Mouse (Mus musculus) Patski (cell line): ENCODE measurements around the gene Prss38. TPM values are rescaled to one million over a fixed set of nuclear protein-coding genes. Genes with fewer than 3 reads are reported as not detected.

Source experiments
- ATAC-seq: fragments of 100-300 bp; one replicate; pipeline ENCODE4 v1.8.0; 2021
- CTCF ChIA-PET: fragments of 350-600 bp; sonication (Branson Sonifier 250); formaldehyde crosslinking; loops from one replicate; lab custom pipeline; 2022; ENCODE audit warnings: inconsistent platforms; lab: Charles Lee
- POLR2A ChIA-PET: fragments of 350-600 bp; sonication (Branson Sonifier 250); formaldehyde crosslinking; loops from one replicate; lab custom pipeline; 2022; ENCODE audit warnings: antibody characterized with exemption, inconsistent platforms; lab: Charles Lee
- DNase-seq: peaks from one replicate; pipeline ENCODE4 v3.0.0-alpha.2; 2011; ENCODE audit warnings: low read depth, low spot score
- H3K27me3 ChIP-seq: fragments of 371-371 bp; one replicate; pipeline ENCODE4 v1.5.1; 2021
- CTCF ChIP-seq: fragments of 100-300 bp; IDR thresholded peaks from one replicate; pipeline ENCODE4 v1.5.1; 2021
- in situ Hi-C: fragments of 300-500 bp; cut with MboI; formaldehyde crosslinking; loops from 3 replicates; pipeline ENCODE4 v1.11.1; 2018; ENCODE audit warnings: low pct_unique_long_range_greater_than_20kb, mixed read lengths
- polyA plus RNA-seq: library from polyadenylated mRNA; unstranded; gene quantifications from one replicate; pipeline ENCODE4 v1.2.3, GENCODE M21; 2021

Gene Prss38
- polyA plus RNA-seq, 1 experiment from 2014 or later, result not detected

DNA sequence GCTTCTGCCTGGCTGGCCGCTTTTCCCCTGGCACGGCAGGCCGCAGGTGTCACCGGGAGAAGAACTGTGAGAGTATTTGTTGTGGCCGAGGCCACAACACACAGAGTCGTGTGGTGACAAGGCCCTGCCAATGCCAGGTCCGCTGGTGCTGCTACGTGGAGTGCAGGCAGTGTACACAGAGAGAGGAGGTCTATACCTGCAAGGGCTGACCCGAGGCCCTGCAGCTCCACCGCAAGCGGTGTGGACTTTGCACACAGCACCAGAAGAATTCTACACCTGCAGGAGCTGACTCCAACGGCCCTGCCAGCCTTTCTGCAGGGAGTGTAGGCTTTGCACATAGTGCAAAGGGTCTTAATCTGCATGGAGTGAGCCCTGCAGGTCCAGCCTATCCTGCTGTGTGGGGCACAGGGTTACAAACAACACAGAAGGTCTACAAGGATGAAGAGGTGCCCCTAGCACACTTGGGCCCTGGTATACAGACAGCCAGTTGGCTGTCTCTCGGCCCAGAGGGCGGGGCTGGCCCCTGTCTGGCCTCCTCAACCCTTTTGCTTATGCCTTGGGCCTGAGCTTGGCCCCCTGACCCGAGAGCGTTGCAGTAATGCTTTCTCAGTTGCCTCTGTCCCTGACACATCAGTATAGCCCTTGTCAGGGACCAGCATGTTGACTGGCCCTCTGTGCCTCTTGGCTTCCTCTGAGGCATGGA is 44.1 kb downstream of the Prss38 start:
- CTCF ChIA-PET, result interaction anchor here (2.2 kb wide), 1 partner anchor 19 kb away, joined by 4 read pairs; no protein-coding TSS in a partner anchor
- TF ChIP-seq CTCF, result no peak
- in situ Hi-C loops, result no loop called here
- no peaks in the 10 kb centered on the region for H3K27me3 ChIP-seq
- ATAC-seq (no peak), DNase-seq (no peak)
- POLR2A ChIA-PET, result interaction anchor here (0.6 to 1.0 kb wide), 2 partner anchors 22 to 23 kb away, joined by 3 read pairs; no protein-coding TSS in a partner anchor

GRCm38 (mm10) chr11:59330560-59330959 is 44.9 kb downstream of the Prss38 start:
- POLR2A ChIA-PET, result interaction anchor here (1.0 kb wide), 1 partner anchor 22 kb away, joined by 3 read pairs; no protein-coding TSS in a partner anchor

DNA sequence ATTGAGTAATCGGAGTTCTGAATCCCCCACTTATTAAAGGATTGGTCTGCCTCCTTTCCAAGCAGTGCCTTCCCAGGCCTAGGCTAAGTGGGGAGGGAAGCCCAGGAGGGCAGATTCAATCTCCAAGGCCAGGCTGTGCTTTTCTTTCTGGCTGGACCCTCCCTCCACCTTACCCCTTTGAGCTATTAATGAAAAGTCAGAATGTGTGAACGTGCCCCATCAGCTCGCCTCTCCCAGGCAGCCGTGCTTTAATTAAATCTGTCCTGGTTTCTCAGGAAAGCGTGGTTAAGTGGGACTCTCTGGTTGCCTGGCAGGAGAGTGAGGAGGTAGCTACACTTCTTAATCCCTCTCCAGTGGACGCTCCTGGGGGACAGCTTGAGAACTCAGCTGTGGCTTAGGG is 45.8 kb downstream of the Prss38 start:
- ATAC-seq, result no peak

More at GRCm38 (mm10) chr11:59330560-59330959, 44.9 kb downstream of the Prss38 start:
- CTCF ChIA-PET, result interaction anchor here (1.3 to 2.2 kb wide), 2 partner anchors 18 to 19 kb away, joined by 3 to 4 read pairs; no protein-coding TSS in a partner anchor
- ATAC-seq (peak; percentile 16), DNase-seq (no peak)
- no peak for TF ChIP-seq CTCF
- no peaks in the 10 kb centered on the region for H3K27me3 ChIP-seq
- in situ Hi-C loops, result no loop called here

GRCm38 (mm10) chr11:59327625-59328024 is 47.8 kb downstream of the Prss38 start:
- in situ Hi-C loops, result no loop called here
- DNase-seq (no peak), ATAC-seq (no peak)
- CTCF ChIA-PET, result interaction anchor here (2.6 kb wide), 1 partner anchor 19 kb away, joined by 8 read pairs; no protein-coding TSS in a partner anchor
- TF ChIP-seq CTCF, result no peak
- H3K27me3 ChIP-seq, result no peaks in the 10 kb centered on the region
- POLR2A ChIA-PET, result interaction anchor here (0.7 kb wide), 1 partner anchor 24 kb away, joined by 3 read pairs; no protein-coding TSS in a partner anchor

More for the DNA sequence above, 45.8 kb downstream of the Prss38 start:
- no peak for DNase-seq
- CTCF ChIA-PET, result interaction anchor here (0.8 to 1.5 kb wide), 4 partner anchors 16 to 97 kb away, joined by 3 to 5 read pairs (median 3); no protein-coding TSS in a partner anchor
- in situ Hi-C loops, result no loop called here
- H3K27me3 ChIP-seq, result no peaks in the 10 kb centered on the region
- no peak for TF ChIP-seq CTCF
- POLR2A ChIA-PET, result interaction anchor here (1.3 kb wide), 1 partner anchor 25 kb away, joined by 3 read pairs; no protein-coding TSS in a partner anchor

- no peak for ATAC-seq
- no peaks in the 10 kb centered on the region for H3K27me3 ChIP-seq
- no peak for DNase-seq
- in situ Hi-C loops, result no loop called here
- CTCF ChIA-PET, result interaction anchor here (1.0 kb wide), 1 partner anchor 11 kb away, joined by 3 read pairs; no protein-coding TSS in a partner anchor
- no peak for TF ChIP-seq CTCF
- POLR2A ChIA-PET, result no interaction called here
Observed at GRCm38 (mm10) chr11:59324777-59325176, 50.7 kb downstream of the Prss38 start.

DNA sequence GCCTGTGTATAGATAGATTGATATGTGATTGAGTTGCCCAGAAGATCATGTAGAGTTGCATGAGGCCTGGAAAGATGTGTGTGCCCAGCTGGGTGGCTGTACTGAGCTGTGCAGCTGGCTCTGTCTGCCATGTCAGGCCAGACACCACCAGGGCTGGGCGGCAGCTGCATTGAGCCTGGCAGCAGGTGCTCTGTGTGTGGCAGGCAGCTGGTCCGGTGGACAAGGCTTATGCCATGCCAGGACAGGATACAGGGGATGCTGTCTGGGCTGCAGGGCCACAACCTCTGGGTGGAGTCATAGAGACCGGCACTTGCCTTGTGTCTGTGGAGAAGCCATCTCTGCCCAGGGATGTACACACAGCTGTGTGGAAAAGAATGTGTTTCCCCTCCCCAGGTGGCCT is 52.5 kb downstream of the Prss38 start:
- ATAC-seq, result no peak
- ChIA-PET POLR2A (no interaction called here), CTCF (interaction anchor here (0.8 to 1.5 kb wide), 4 partner anchors 13 to 32 kb away, joined by 3 to 4 read pairs (median 3); no protein-coding TSS in a partner anchor)
- in situ Hi-C loops, result no loop called here
- no peak for TF ChIP-seq CTCF
- no peaks in the 10 kb centered on the region for H3K27me3 ChIP-seq
- DNase-seq, result no peak

Other genes with a start within 250 kb of the Prss38 start
- gene Obscn, start 239.3 kb downstream of the Prss38 start, polyA plus RNA-seq, result 0.06 TPM
- 6.8 TPM for gene Iba57, start 211.9 kb downstream of the Prss38 start, polyA plus RNA-seq
- 0.13 TPM for gene Gjc2, start 192.4 kb downstream of the Prss38 start, polyA plus RNA-seq
- gene Guk1, start 183.4 kb downstream of the Prss38 start, polyA plus RNA-seq, result 78.7 TPM
- 48.6 TPM for gene Mrpl55, start 173.2 kb downstream of the Prss38 start, polyA plus RNA-seq
- gene 2310033P09Rik, start 167.3 kb downstream of the Prss38 start, polyA plus RNA-seq, result 24.6 TPM
- gene Arf1, start 147.4 kb downstream of the Prss38 start, polyA plus RNA-seq, result 522 TPM
- gene Wnt3a, start 84.9 kb downstream of the Prss38 start, polyA plus RNA-seq, result not detected
- gene Wnt9a, start 68.7 kb downstream of the Prss38 start, polyA plus RNA-seq, result 7.5 TPM
- gene Jmjd4, start 74.4 kb upstream of the Prss38 start, polyA plus RNA-seq, result 13.8 TPM
- gene Snap47, start 75.5 kb upstream of the Prss38 start, polyA plus RNA-seq, result 142 TPM
- gene Zfp867, start 96.8 kb upstream of the Prss38 start, polyA plus RNA-seq, result 8.0 TPM
- 32.4 TPM for gene Zkscan17, start 151.1 kb upstream of the Prss38 start, polyA plus RNA-seq
- gene Nlrp3, start 165.9 kb upstream of the Prss38 start, polyA plus RNA-seq, result 0.03 TPM
- not detected for gene Olfr222, start 200.6 kb upstream of the Prss38 start, polyA plus RNA-seq
- not detected for gene Olfr223, start 217.6 kb upstream of the Prss38 start, polyA plus RNA-seq